In genomic region chr14:54259003-54259721, GRCm38 (mm10) we compare ENCODE assay signal across 8 mouse cellular contexts. TPM values are rescaled to one million over a fixed set of nuclear protein-coding genes. Genes with fewer than 3 reads are reported as not detected.
DNase-seq lines count a peak whose midpoint lies in the region; ATAC-seq and TF ChIP-seq lines count a peak whose summit lies in the region.

No protein-coding gene starts in this region.

- H3K36me3 ChIP-seq in embryonic facial prominence, embryonic 15.5 days, result peaks cover 20% of the 10 kb centered on the region
- H3K36me3 ChIP-seq in limb, embryonic 12.5 days, result peaks cover 15% of the 10 kb centered on the region
- H3K36me3 ChIP-seq in midbrain, embryonic 14.5 days (ENCODE audit: control insufficient read depth, insufficient read depth, low read length), result 0 out of 2 replicates have a peak, but pooled peaks cover 6% of the 10 kb centered on the region

- peak; percentile 92 for ATAC-seq in embryonic facial prominence, embryonic 15.5 days (ENCODE audit: insufficient number of reproducible peaks, low FRiP score, low TSS enrichment, low read depth)
- ATAC-seq in limb, embryonic 12.5 days (ENCODE audit: insufficient number of reproducible peaks, insufficient read depth, low FRiP score, low TSS enrichment, low read depth), result peak; percentile 96
- peak; percentile 86 for ATAC-seq in midbrain, embryonic 14.5 days (ENCODE audit: low FRiP score, low TSS enrichment)

- peak overlapping the region; percentile 78 for H3K4me2 ChIP-seq in embryonic facial prominence, embryonic 15.5 days (replicated peaks)
- peak overlapping the region; percentile 79 for H3K4me2 ChIP-seq in limb, embryonic 12.5 days
- H3K4me2 ChIP-seq in midbrain, embryonic 14.5 days (ENCODE audit: low read length), result peak overlapping the region; percentile 66

- peak overlapping the region; percentile 79 for H3K4me3 ChIP-seq in bone marrow, adult 2 months (replicated peaks; ENCODE audit: control insufficient read depth, low read depth, low read length)
- peak overlapping the region; percentile 65 for H3K4me3 ChIP-seq in embryonic facial prominence, embryonic 15.5 days (replicated peaks)
- peak overlapping the region; percentile 66 for H3K4me3 ChIP-seq in limb, embryonic 12.5 days (replicated peaks)
- H3K4me3 ChIP-seq in midbrain, embryonic 14.5 days (replicated peaks; ENCODE audit: low read depth, low read length), result peak overlapping the region; percentile 48

- TF ChIP-seq POLR2A in bone marrow, adult 2 months (IDR thresholded peaks at IDR 0.05; ENCODE audit: borderline replicate concordance, control insufficient read depth, low read depth, low read length), result peak; percentile 69

- H3K9me3 ChIP-seq in embryonic facial prominence, embryonic 15.5 days (replicated peaks), result no peaks in the 10 kb centered on the region
- H3K9me3 ChIP-seq in limb, embryonic 12.5 days, result no peaks in the 10 kb centered on the region
- H3K9me3 ChIP-seq in midbrain, embryonic 14.5 days (ENCODE audit: control insufficient read depth, low read length), result no peaks in the 10 kb centered on the region

- H3K27ac ChIP-seq in bone marrow, adult 2 months (ENCODE audit: control insufficient read depth, insufficient read depth, low read depth, low read length, poor library complexity), result peak overlapping the region; percentile 62
- H3K27ac ChIP-seq in embryonic facial prominence, embryonic 15.5 days (replicated peaks), result peak overlapping the region; percentile 85
- H3K27ac ChIP-seq in limb, embryonic 12.5 days, result peak overlapping the region; percentile 83
- no peak overlapping the region for H3K27ac ChIP-seq in midbrain, embryonic 14.5 days (replicated peaks; ENCODE audit: low read depth, low read length)

- no peaks in the 10 kb centered on the region for H3K27me3 ChIP-seq in embryonic facial prominence, embryonic 15.5 days
- H3K27me3 ChIP-seq in limb, embryonic 12.5 days, result no peaks in the 10 kb centered on the region
- H3K27me3 ChIP-seq in midbrain, embryonic 14.5 days (ENCODE audit: control insufficient read depth, insufficient read depth, low read length), result no peaks in the 10 kb centered on the region

- H3K4me1 ChIP-seq in bone marrow, adult 2 months (ENCODE audit: control insufficient read depth, insufficient read depth, low read length), result peaks cover 1% of the 10 kb centered on the region; the same call in 1 of the 2 replicates
- peaks cover 30% of the 10 kb centered on the region for H3K4me1 ChIP-seq in embryonic facial prominence, embryonic 15.5 days
- peaks cover 15% of the 10 kb centered on the region for H3K4me1 ChIP-seq in limb, embryonic 12.5 days (replicated peaks)
- H3K4me1 ChIP-seq in midbrain, embryonic 14.5 days (ENCODE audit: control insufficient read depth, insufficient read depth, low read length), result peaks cover 17% of the 10 kb centered on the region

- WGBS in bone marrow, adult 2 months, result under 1% methylated on average over 35 of the region's 35 CpGs
- WGBS in embryonic facial prominence, embryonic 15.5 days, result under 1% methylated on average over 35 of the region's 35 CpGs
- under 1% methylated on average over 35 of the region's 35 CpGs for WGBS in limb, embryonic 12.5 days
- under 1% methylated on average over 35 of the region's 35 CpGs for WGBS in midbrain, embryonic 14.5 days

- peak; percentile 81 for DNase-seq in A20 (ENCODE audit: low read depth, low spot score)
- DNase-seq in heart, adult 8-10 months (ENCODE audit: low spot score), result peak; percentile 95
- DNase-seq in kidney, adult 8-10 months, result peak; percentile 94 to 97
- DNase-seq in midbrain, embryonic 14.5 days, result peak; percentile 89
- peak; percentile 86 for DNase-seq in spleen, adult 12 weeks (ENCODE audit: low spot score)

- H3K9ac ChIP-seq in embryonic facial prominence, embryonic 15.5 days, result peak overlapping the region; percentile 43
- peak overlapping the region; percentile 61 for H3K9ac ChIP-seq in limb, embryonic 12.5 days (replicated peaks)
- H3K9ac ChIP-seq in midbrain, embryonic 14.5 days (replicated peaks; ENCODE audit: low read length), result peak overlapping the region; percentile 51

- no peak for TF ChIP-seq CTCF in bone marrow, adult 2 months (IDR thresholded peaks at IDR 0.05; ENCODE audit: control insufficient read depth, insufficient read depth, low read length)

RNA-seq across cellular contexts. Expression of gene Abhd4, which starts 5.2 kb away (rescaled TPM):
- 24.7 and 29.9 TPM in 2 replicates for polyA plus RNA-seq in bone marrow, adult 2 months (2011; ENCODE audit: insufficient read depth, insufficient read length, low replicate concordance, missing spikeins)
- polyA plus RNA-seq in embryonic facial prominence, embryonic 15.5 days (2015; fragmentation: Nextera tagmentation; extraction: Ambion mirVana), result 58.5 and 66.7 TPM in 2 replicates
- 10 to 100 TPM; 40.8 to 49.9 (median 44.7) TPM for total RNA-seq in heart, adult 8-10 months (2022)
- 37.6 and 42.5 TPM in 2 replicates for polyA plus RNA-seq in limb, embryonic 12.5 days (2016; fragmentation: Nextera tagmentation; extraction: Ambion mirVana)
- polyA plus RNA-seq in midbrain, embryonic 14.5 days (2014; fragmentation: Nextera tagmentation; extraction: Ambion mirVana), result 46.6 and 48.0 TPM in 2 replicates

RNA-seq across cellular contexts. Expression of gene Dad1, which starts 5.3 kb away (rescaled TPM):
- polyA plus RNA-seq in bone marrow, adult 2 months (2011; ENCODE audit: insufficient read depth, insufficient read length, low replicate concordance, missing spikeins), result 45.6 and 54.9 TPM in 2 replicates
- 396 and 402 TPM in 2 replicates for polyA plus RNA-seq in embryonic facial prominence, embryonic 15.5 days (2015; fragmentation: Nextera tagmentation; extraction: Ambion mirVana)
- total RNA-seq in heart, adult 8-10 months (2022), result 100 to 1,000 TPM; 108 to 121 (median 113) TPM
- 240 and 247 TPM in 2 replicates for polyA plus RNA-seq in limb, embryonic 12.5 days (2016; fragmentation: Nextera tagmentation; extraction: Ambion mirVana)
- polyA plus RNA-seq in midbrain, embryonic 14.5 days (2014; fragmentation: Nextera tagmentation; extraction: Ambion mirVana), result 338 and 385 TPM in 2 replicates

RNA-seq across cellular contexts. Expression of gene Olfr49, which starts 25.6 kb away (rescaled TPM):
- polyA plus RNA-seq in bone marrow, adult 2 months (2011; ENCODE audit: insufficient read depth, insufficient read length, low replicate concordance, missing spikeins), result not detected in 2 replicates
- 0.09 TPM in 1 of 2 replicates, not detected in the other for polyA plus RNA-seq in embryonic facial prominence, embryonic 15.5 days (2015; fragmentation: Nextera tagmentation; extraction: Ambion mirVana)
- not detected for total RNA-seq in heart, adult 8-10 months (2022)
- polyA plus RNA-seq in limb, embryonic 12.5 days (2016; fragmentation: Nextera tagmentation; extraction: Ambion mirVana), result not detected in 2 replicates
- polyA plus RNA-seq in midbrain, embryonic 14.5 days (2014; fragmentation: Nextera tagmentation; extraction: Ambion mirVana), result not detected in 2 replicates
